Mouse (Mus musculus) heart, adult 8-10 months (tissue): ENCODE data around the gene Akr1c14. TPM values are rescaled to one million over a fixed set of nuclear protein-coding genes. Genes with fewer than 3 reads are reported as not detected.
"Not testable (repeated sequence)": the region's sequence is repeated elsewhere in the genome, so short reads cannot be mapped to it uniquely, and the experiment has no call there.

Experiments used
- DNase-seq: peaks from one replicate; pipeline ENCODE4 v3.0.0; 2022; ENCODE audit warnings: low spot score
- total RNA-seq, 4 experiments: library from RNA; stranded (reverse); gene quantifications; 2 replicates each; pipeline ENCODE4 v1.2.4; 2022

Akr1c14 gene
- total RNA-seq, 4 experiments from 2014 or later, result 6.3 to 13.4 (median 8.9) TPM

DNA sequence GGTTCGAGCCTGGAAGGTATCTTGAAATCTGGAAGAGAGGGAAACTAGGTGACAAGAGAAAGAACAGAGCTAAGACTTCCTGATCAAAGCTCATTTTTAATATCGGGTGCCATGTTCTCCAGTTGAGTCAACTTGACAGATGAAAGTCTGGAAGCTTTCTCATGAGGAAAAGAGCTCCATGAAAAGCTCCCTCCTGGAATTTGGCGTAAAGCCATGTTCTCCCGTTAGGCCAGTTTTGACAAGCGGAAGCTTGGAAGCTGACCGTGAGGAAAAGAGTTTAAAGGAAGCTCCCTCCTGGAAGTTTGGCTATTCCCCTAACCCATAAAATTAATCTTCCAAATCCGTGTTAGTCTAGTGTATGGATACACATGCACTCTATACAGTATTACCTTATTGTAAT, 74.3 kb downstream of the Akr1c14 start:
- DNase-seq, result peak; percentile 6

DNA sequence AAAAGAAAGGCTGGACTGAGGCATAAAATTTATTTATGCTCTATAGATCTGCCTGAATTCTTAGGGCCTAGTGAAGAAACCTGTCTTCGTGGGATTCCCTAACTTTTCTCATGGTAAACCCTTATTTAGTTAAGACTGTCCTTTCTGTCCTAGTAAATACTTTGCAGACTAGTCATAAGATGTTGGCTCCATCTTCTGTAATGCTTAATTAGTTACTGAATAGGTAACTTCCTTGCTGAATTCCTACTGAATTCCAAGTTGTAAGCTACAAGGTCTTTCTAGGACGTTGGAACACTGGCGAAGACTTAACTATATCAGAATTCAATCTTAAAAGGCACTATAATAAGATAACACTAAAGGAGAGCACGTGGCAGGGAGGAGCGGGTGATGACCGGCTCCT, 75.7 kb downstream of the Akr1c14 start:
- DNase-seq, result not testable (repeated sequence)

DNA sequence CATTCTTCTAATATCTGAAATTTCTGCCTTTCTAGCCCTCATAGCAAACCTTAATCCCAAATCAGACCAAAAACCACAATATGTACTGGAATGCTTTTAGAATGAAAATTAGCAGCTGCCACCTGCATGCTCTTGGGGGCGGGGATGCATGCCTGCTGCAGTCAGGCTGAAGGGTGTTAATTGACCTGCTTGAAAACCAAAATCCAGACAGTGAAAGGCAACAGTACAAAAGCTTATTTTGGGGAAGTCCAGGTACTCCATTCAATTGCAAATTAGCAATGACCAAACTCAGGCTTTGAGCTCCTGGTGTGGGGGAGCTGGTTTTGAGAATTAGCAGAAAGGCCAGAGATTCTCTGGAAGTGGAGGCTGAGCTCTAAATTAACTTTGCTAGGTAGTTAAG, 77.0 kb downstream of the Akr1c14 start:
- DNase-seq, result not testable (repeated sequence)

DNA sequence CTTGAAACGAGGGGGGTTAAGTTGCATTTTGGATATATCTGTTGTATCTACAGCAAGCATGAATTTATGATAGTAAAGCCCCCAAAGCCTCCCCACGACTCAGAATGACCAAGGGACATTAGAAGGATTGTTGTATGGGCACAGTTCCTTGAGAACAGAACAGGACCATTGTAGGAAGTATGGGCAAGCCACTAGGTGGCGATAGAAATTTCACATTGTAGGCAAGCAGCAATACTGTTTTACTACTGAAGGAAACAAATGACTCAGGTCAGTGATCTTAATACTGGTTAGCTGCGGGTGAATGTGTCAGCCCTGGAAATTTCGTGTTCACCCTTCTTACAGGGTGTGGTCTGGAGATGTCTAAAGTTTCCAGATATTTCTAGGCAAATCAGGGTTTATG, 80.3 kb downstream of the Akr1c14 start:
- peak; percentile 21 for DNase-seq

DNA sequence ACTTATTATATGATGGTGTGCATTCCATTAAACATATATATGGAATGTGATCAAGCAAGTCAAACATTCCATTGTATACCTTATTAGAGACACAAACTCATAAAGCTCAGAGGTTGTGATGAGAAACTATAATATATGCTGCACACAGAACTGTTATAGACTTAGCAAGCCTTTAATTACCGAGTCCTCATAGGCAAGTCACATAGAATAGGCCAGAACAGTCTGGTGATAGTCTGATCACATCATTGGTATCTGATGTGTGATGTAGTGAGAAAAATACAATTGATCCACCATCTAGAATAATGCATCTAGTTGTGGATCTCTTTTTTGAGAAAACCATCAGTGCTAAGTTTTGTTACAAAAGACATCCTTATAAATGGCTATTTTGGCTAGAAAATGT, 82.5 kb downstream of the Akr1c14 start:
- DNase-seq, result no peak

DNA sequence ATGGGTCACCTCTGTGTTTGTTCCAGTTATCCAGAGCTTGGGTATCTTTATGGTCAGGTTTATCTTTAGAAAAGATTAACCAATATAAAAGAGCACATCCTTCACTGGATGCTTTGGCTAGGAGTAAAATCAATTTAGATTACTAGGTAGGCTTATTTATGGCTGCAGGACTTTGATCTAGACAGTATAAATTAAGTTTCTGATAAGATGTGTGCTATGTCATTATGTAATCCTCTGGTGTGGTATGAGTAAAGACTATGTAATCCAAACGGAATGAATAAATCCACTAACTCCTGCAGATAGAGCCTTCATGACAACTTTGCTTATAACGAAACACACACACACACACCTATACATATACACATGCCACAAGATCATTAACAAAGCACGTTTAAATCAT, 82.9 kb downstream of the Akr1c14 start:
- DNase-seq, result no peak

DNA sequence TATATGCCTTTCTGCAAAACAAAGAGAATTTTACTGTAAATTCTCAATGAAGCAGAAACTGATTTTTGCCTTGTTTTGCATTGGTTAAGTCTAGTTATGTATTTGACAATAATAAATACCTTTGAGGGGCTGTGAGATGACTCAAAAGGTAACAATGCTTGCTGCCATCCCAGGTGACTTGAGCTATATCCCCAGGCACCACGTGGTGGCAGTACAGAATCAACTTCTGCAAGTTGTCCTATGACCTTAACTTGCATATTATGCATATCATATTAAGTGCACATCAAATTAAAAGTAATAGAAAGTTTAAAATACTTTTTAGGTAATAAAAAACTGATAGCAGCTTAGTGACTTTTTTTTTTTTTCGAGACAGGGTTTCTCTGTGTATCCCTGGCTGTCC, 84.3 kb downstream of the Akr1c14 start:
- DNase-seq, result no peak

Other genes starting within 250 kb of the Akr1c14 start
- gene Calml3, start 244.7 kb upstream of the Akr1c14 start, total RNA-seq, result not detected
- not detected for gene Calm4, start 211.3 kb upstream of the Akr1c14 start, total RNA-seq
- gene Calm5, start 194.8 kb upstream of the Akr1c14 start, total RNA-seq, result not detected
- 10 to 100 TPM; 14.6 to 21.0 (median 18.4) TPM for gene Net1, start 130.8 kb upstream of the Akr1c14 start, total RNA-seq
- not detected for gene Tubal3, start 130.7 kb upstream of the Akr1c14 start, total RNA-seq
- not detected for gene Ucn3, start 103.7 kb upstream of the Akr1c14 start, total RNA-seq
- not detected for gene Akr1c18, start 101.6 kb downstream of the Akr1c14 start, total RNA-seq
- 1 to 10 TPM in 3 of 4 experiments, under 1 TPM in 1; 0.76 to 2.2 (median 1.8) TPM for gene Akr1c13, start 142.1 kb downstream of the Akr1c14 start, total RNA-seq
- 1 to 10 TPM; 1.7 to 2.3 (median 1.8) TPM for gene Akr1c19, start 179.7 kb downstream of the Akr1c14 start, total RNA-seq
- not detected for gene Akr1c12, start 230.4 kb downstream of the Akr1c14 start, total RNA-seq